Mouse (Mus musculus) mouse trophoblast stem cell (cell line): ENCODE measurements around the gene Rpl36.
"Not testable (repeated sequence)": the region's sequence is repeated elsewhere in the genome, so short reads cannot be mapped to it uniquely, and the experiment has no call there.

ENCODE experiments used
- in situ Hi-C, 2 experiments: fragments of 300-500 bp; cut with MseI, MboI; formaldehyde crosslinking; loops; 2 replicates in 1 of 2; 3 replicates in 1 of 2; pipeline ENCODE4 v1.15.1; 2025

Gene Rpl36

DNA sequence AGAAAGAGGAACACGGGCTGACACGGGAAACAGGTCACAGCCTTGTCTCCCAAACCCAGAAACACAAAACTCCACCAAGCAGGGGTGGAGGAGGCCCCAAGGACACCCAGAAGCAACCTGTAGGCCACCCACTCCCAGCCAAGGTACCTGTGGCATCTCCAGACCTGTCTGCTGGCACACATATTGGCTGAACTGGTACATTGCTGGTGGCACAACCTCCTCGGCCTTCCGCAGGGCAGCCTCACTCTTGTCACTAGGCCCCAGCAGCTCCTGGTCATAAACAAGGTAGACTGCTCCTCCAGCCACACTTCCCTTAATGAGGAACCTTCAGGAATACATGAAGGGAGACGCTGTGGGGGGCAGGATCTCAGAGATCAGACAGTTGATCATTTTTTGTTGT is 4.5 kb upstream of the Rpl36 start:
- in situ Hi-C loops: no loop called here

DNA sequence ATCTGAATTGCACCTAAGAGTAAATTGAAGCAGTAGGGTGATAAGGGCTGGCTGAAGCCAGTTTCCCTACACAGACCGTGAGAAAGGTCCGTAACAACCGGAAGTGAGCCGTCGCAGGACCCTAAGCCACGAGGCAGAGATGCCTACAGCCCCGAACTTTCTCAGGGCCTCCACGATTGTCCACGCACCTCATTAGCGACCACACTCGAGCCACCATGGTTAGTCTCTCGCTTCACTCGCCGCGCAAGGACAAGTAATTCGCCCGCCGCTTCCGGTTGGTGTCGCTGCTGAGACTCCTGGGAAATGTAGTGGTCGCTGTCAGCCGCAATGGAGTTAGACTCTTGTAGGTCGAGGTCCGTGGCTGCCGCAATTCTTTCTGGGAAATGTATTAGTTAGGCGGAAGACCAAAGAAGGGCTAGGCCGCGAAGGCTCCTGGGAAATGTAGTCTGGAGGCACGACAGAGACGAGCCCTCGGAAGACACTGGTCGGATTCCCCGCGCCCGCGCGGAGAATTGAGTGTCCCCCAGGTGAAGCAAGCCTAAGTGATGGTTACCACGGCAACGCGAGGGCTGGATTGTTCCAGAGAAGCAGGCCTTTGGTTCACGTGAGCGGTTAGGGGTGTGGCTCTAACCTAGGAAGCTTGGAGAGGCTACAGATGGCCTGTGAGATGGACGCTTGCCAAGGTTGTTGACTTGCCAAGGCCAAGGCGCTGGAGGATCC is 3.6 kb upstream of the Rpl36 start, which contains the start of gene 2410015M20Rik:
TSS of gene 2410015M20Rik (minus strand) at position 320 of the 720 bp plus-strand sequence.
- in situ Hi-C loops: no loop called here

DNA sequence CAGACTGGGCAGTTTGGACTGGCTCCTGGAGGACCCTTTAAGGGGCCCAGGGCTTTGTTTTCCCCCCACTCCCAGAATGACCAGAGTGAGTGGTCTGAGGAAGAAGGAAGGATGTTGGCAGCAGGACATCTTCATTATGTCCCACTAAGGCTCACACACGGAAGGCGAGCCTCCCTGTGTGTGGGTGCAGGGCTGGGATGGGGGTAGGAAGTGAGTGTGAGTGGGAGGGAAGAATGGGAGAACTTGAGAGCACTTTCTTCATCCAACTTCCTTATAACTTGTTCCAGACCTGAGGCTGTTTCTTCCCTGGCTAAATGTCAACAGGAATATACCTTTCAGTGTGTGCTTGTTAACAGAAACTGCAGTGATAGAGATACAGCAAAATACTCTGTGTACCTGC is 1.9 kb upstream of the Rpl36 start:
- in situ Hi-C loops: no loop called here

DNA sequence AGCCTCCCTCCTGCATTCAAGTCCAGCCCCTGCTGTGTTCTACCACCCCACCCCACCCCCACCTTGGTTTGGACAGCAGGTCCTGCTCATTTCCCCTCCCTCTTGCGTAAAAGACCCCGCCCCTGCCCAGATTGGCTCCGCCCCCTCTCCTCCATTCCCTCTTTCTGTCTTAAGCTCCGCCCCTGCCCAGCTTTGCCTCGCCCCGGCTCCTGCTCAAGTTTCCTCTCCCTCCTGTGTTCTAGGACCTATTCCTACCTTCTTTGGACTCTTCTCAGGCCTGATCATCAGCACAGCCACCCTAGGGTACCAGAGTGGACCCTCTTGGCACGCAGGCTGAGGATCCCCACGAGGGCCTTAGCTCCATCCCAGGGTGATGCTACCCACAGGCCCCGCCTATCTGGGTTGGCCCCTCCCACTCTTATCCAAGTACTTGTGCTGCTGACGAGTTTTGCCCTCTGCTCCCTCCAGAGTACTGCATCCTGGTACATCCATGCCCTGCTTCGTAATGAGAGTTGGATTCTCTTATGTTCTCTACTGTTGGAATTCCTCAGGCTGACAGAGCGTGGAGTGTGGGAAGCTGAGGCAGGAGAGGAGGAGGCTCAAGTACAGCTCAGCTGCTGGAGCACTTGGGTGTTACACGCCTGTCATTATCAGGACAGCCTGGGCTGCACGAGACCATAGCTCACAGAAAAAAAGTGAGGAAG is 1.2 kb upstream of the Rpl36 start:
- in situ Hi-C loops: no loop called here

DNA sequence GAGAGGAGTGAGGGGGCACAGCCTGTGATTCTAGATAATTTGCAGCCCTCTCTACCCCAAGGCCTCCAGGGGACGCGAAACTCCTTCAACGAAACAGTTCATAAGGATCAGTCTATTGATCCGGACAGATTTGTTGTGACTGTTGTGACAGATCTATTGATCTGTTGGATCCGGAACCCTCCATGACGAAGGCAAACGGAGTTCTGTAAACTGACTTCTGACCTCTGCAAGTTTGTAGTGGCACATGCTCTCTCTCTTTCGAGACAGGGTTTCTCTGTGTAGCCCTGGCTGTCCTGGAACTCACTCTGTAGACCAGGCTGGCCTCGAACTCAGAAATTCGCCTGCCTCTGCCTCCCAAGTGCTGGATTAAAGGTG is 664 bp upstream of the Rpl36 start:
- in situ Hi-C loops: not testable (repeated sequence)

DNA sequence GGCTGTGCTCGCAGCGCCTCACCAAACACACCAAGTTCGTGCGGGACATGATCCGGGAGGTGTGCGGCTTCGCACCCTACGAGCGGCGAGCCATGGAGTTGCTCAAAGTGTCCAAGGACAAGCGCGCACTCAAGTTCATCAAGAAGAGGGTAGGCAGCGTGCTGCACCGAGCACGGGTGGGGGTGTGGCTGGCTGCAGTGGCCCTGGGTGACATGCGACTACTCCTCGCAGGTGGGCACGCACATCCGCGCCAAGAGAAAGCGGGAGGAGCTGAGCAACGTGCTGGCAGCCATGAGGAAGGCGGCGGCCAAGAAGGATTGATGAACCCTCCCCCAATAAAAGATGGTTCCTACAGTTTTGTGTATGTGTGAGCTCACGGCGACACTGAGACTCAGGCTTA is 677 bp downstream of the Rpl36 start:
- in situ Hi-C loops: not testable (repeated sequence)

DNA sequence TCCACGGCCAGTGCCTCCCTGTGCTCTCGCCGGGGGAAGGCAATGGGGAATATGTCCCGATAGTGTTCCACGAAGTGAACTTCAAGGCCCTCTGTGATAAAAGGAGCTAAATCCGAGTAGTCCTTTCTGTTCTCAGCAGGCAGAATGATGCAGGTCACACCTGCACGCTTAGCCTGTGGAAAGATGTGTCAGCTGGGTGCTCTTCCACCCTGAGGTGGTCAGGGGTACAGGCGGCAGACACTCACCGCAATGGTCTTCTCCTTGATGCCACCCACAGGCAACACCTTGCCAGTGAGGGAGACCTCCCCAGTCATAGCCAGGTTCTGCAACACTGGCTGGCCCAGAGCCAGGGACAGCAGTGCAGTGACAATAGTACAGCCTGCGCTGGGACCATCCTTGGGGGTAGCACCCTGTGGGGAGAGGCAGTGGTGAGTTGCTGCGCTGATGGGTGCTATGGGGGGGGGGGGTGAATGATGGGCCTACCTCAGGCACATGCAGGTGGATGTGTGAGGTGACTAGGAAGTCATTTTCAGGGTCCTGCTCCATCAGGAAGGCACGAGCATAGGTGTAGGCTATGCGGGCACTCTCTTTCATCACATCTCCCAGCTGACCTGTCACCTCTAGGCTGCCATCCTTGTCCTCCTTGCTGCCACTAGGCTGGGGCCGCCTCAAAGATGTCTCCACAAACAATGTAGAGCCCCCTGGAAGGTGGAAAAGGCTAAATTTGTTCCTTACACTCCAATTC is 1.3 kb downstream of the Rpl36 start:
- in situ Hi-C loops: loop anchor here in 1 of 2 experiments (5.0 kb wide), 1 partner anchor 53 kb away; no protein-coding TSS in a partner anchor

DNA sequence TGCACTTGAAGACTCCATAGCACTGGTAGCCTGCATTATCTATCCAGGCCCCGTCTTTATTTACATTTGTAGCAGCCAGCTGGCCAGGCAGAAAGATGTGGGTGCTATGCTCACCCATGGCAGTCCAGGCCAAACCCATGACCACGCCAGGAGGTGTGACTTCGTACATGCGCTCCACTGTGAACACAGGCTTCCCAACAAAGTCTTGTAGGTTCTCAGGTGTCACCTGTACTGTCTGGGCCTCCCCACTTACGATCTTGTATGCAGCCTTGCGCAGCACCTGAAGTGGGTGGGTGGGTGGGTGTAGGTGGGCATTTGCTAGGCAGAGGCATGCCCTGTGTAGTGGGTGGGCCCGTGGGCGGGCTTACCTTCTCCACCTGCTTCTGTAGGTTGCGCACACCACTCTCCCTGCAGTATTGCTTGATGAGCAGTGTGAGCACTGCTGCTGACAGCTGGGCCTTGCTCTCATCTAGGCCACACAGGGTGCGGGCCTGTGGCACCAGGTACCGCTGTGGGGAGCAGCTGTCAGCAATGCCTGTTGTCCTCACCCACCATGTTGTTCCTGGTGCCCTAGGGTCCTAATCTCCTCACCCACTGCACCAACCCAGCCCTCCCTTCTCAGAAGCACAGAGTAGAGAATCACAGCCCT is 2.0 kb downstream of the Rpl36 start:
- in situ Hi-C loops: loop anchor here in 1 of 2 experiments (5.0 kb wide), 1 partner anchor 52 kb away; no protein-coding TSS in a partner anchor

DNA sequence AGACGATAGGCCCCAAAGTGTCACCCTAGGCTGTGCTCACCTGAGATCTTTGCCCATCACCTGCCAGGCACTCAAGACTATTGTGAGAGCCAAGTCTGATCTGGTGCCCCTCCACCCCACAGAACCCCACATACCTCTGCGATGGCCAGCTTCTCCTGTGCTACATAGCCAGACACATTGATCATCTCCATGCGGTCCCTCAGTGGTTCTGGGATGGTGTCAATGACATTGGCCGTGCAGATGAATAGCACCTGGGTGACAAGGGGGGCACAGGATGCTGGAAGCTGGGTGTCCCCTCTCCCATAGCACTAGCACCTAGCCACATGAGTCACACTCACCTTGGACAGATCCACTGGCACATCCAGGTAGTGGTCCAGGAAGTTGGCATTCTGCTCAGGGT is 2.6 kb downstream of the Rpl36 start:
- in situ Hi-C loops: loop anchor here in 1 of 2 experiments (5.0 kb wide), 1 partner anchor 52 kb away; no protein-coding TSS in a partner anchor

DNA sequence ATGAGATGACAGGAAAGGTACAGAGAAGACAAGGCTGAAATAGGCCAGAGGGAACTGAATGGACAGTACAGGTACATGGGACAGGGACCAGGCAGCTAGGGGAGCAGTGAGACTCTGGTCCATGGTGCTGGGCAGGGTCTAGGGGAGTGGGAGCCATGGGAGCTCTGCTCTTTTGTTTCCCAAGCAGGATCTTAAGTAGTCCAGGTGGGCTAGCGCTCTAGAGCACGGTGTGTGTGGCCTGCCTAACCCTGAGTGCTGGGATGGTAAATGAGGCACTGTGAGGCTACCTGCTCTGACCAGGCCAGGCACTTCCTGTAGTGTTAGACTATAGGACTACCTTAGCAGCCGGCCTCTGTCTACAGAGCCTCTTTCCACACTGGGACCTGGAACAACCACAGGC is 3.5 kb downstream of the Rpl36 start:
- in situ Hi-C loops: loop anchor here in 1 of 2 experiments (5.0 kb wide), 1 partner anchor 51 kb away; no protein-coding TSS in a partner anchor

DNA sequence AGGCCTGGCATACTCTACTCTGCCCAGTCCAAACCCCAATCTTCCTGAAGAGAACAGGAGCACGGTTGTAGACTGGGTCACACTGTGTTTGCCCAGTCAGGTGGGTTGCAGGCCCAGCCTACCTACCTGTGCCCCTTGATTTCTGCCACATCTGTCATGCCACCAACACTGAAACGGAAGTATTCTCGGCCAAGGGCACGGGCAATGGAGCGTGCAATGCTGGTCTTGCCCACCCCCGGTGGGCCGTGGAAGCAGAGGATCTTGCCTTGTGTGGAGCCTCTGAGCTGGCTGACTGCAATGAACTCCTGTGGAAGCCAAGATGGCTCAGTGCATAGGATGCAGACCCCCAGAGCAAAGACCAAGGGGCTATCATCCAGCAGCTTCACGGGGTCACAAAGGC is 4.4 kb downstream of the Rpl36 start:
- in situ Hi-C loops: loop anchor here in 1 of 2 experiments (5.0 kb wide), 1 partner anchor 50 kb away; no protein-coding TSS in a partner anchor

DNA sequence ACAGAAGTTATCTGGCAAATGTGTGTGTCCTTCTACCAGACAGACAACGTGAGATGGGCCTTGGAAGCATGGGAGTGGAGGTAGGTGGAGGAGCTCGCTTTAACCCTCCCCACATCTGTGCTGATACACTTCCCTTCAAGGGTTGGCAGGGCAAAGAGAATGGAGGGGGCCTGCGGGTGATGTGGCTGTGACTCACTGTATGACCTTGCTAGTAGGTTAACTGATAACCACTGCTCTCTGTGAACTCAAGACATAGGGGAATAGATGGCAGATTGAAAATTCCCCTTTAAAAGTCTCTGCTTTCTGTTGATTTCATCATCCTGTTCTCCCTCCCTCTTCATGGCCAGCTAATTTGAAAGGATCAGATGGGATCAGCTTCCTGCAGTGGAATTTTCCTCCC is 12.3 kb downstream of the Rpl36 start:
- in situ Hi-C loops: no loop called here

DNA sequence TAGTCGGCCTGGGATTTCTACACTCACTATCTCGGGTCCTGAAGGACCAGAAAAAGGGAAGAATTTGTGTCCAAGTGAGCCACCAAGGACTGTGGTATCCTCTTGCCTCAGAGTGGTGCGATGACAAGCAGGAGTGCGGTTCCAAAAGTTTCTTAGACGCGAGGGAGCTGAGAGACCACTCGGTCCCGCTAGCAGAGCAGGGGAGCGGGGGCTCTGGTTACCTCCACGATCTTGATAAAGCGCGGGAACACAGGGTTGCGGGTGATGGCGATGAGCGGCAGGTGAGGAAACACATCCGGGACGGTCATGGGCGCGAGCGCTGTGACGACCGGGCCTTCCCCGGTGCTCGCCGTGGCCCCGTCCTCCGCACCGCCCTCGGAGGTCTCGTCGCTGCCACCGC is 13.0 kb downstream of the Rpl36 start:
- in situ Hi-C loops: no loop called here

DNA sequence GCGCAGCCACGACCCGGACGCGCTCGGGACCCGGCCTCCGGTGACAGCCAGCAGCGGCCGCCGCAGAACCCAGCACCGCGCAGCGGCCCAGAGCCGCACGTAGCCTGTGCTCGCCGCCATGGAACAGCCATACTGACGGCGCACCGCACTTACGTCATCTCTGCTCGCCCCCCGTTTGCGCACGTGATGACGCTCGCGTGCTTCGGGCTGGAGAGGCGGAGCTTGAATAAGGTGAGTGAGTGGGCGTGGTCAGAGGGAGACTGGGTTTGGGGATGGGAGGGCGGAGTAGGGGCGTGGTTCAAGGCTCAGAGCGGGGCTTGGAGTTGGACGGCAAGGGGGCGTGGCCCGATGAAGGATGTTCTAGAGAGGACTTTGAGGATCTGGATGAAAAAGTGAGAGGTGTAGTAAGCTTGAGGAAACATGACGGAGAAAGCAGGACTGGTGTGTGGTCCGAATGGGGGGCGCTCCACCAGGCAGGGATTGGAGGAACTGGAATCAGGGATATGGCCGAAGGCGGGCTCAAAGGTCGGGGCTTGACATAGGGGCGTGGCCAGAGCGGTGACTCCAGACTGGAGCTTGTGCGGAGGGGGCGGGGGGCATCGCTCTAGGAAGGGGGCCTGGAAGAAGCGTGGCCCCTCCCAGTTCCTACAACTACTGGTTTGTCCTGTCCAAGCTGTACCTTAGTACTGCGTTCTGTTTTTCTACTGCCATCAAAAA is 13.7 kb downstream of the Rpl36 start, which contains the start of gene Lonp1:
TSS of gene Lonp1 (minus strand) at position 134 of the 717 bp plus-strand sequence.
- in situ Hi-C loops: no loop called here

DNA sequence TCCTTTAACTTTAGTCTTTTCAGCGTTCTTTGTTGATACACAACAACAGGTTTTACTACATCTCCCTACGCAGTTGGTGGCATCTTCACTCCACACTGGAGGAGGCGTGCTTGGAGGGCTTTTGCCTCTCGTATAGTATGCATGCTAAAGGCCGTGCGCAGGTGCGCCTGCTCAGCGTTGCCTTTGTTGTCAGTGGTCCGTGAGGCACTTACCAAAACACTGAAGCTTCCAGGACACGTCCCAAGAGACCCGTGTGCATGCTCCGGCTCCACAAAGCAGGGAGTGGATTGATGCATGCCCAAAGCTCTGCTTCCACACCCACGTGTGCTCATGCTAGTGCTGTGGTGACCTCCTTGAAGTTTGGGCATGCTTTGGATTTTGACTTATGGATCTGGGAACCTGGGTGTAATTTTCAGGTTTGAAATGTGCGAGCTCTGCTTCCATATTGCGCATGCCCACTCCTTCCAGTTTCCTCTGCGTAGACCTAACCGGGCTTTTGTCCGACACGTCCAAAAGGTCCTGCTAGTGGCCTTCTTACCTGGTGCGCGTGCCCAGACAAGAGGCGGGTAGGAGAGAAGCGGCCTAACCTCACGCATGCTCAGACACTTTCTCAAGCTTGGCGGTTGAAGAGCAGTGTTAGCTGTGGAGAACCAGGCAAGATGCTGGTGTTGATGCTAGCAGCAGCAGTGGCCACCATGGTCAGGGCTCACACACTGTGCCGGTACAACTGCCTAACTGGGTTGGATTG is 14.5 kb downstream of the Rpl36 start, which contains the start of gene Catsperd:
TSS of gene Catsperd (plus strand) at position 614 of the 748 bp plus-strand sequence.
- in situ Hi-C loops: no loop called here

DNA sequence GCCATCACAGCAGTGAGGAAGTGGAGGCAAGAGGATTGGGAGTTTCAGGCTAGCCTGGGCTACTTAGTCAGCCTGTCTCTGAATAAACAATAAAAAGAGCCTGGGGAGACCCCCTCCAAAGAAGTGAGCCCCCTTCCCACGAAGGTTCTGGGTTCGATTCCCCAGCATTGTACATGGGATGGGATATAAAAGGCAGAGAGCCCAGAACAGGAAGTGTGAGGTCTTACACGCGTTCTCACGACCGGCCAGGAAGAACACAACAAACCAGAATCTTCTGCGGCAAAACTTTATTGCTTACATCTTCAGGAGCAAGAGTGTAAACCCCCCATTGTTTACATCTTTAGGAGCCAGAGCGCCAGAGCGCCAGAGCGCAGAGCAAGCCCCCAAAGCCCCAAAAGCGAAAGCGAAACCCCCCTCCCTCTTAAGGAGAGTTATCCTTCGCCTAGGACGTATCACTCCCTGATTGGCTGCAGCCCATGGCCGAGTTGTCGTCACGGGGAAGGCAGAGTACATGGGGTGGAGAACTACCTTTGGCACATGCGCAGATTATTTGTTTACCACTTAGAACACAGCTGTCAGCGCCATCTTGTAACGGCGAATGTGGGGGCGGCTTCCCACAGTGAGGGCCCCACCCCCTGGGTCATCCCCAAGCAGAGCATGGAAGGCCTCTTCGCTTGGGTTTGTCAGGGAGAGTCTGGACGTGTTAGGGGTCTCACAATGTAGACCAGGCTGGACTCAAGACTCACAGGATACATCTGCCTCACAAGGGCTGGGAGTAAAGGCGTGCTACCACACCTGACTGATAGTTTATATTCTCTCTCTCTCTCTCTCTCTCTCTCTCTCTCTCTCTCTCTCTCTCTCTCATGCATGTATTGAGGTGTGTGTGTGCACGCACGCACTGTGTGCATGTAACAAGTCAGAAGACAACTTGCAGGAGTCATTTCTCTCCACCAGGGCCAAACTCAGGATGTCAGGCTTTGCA is 16.9 kb downstream of the Rpl36 start:
- in situ Hi-C loops: loop anchor here in 1 of 2 experiments (5.0 kb wide), 1 partner anchor 37 kb away; no protein-coding TSS in a partner anchor

DNA sequence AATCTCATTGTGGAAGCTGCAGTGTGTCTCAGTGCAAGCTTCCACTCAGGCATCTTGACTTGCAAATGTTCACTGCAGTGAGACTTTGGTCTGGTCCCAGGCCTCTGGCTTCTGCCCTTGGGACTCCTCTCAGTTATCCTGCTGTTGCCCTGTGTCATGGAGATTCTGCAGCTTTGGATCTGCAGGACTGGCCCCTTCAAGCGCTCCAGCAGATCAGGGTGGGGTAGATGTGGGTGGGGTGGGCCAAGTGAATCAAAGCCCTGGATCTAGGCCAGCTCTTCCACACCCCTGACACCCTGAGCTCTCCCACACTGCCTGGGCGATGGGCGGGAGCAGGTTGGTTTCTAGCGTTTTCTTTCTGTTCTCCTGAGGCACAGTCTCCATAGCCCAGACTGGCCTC is 18.6 kb downstream of the Rpl36 start:
- in situ Hi-C loops: loop anchor here in 1 of 2 experiments (5.0 kb wide), 1 partner anchor 35 kb away; no protein-coding TSS in a partner anchor

DNA sequence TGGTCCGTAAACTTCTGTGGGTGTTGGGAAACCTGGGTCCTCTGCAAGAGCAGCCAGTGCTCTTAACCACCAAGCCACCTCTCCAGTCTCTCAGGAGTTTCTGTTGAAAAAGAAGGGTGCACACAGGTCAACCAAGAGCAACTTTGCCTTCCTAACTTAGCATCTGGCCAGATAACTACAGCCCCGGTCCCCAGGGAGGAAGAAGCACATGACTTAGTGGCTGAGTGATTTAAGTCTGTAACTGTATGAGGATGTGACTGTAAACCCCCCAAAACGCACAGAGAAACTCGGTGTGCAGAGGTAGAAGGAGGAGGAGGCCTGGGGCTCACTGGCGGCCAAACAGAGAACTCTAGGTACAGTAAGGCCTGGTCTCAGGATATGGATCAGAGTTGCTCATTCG is 20.8 kb downstream of the Rpl36 start:
- in situ Hi-C loops: loop anchor here in 1 of 2 experiments (5.0 kb wide), 1 partner anchor 33 kb away; no protein-coding TSS in a partner anchor

DNA sequence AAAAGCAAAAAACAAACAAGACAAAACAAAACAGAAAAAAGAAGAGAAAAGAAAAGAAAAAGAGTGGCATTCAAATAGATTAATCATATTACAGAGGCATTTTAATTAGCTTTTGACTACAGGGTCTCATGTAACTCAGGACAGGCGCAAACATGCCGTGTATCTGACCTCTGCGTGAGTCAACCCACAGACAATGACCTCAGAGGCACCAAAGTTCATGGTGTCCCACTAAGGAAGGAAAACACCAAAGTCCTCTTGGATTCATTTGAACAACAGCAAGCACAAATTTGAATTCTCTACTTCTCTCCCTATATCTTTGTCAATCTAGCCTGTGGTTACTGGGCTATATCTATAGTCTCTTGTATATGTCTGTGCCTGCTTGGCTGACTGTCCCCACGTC is 30.0 kb downstream of the Rpl36 start:
- in situ Hi-C loops: no loop called here
